Mouse (Mus musculus): ENCODE measurements at regions not wholly inside any gene's neighbourhood (a gene's known extent, or its start where the extent isn't known, plus 50 kb on each side); places are given as distances from the start of the nearest gene placed in this dataset.

GRCm38 (mm10) chr11:114199081-114199586, 132.3 kb upstream of the Sdk2 start:
- H3K4me2 ChIP-seq (ENCODE audit: low read depth, low read length): peak overlapping the region; percentile 28; the same call in 1 of the 2 replicates
- peak overlapping the region; percentile 75 for H3K27ac ChIP-seq (replicated peaks; ENCODE audit: low read depth, low read length)
- no peaks in the 10 kb centered on the region for H3K27me3 ChIP-seq (replicated peaks; ENCODE audit: control insufficient read depth, insufficient read depth, low read length)
- peaks cover 14% of the 10 kb centered on the region for H3K4me1 ChIP-seq (ENCODE audit: control insufficient read depth, insufficient read depth, low read length)
- peak overlapping the region; percentile 41; the same call in 1 of the 2 replicates for H3K9ac ChIP-seq (ENCODE audit: low read depth, low read length)
- no peaks in the 10 kb centered on the region for H3K36me3 ChIP-seq (ENCODE audit: control insufficient read depth, insufficient read depth, low read length)
- no peaks in the 10 kb centered on the region for H3K9me3 ChIP-seq (ENCODE audit: control insufficient read depth, low read length)
- DNase-seq (ENCODE audit: low spot score) (peak; percentile 52), ATAC-seq (ENCODE audit: low read depth) (no peak)
- WGBS: 62% methylated on average over 10 of the region's 10 CpGs
- H3K4me3 ChIP-seq (ENCODE audit: low read depth, low read length): 0 out of 2 replicates have a peak overlapping the region, but pooled peaks have one; percentile 7

- Histone ChIP-seq H3K9ac (ENCODE audit: low read depth, low read length) (peak overlapping the region; percentile 41; the same call in 1 of the 2 replicates), H3K4me1 (ENCODE audit: control insufficient read depth, insufficient read depth, low read length) (peaks cover 14% of the 10 kb centered on the region), H3K36me3 (ENCODE audit: control insufficient read depth, insufficient read depth, low read length) (no peaks in the 10 kb centered on the region), H3K9me3 (ENCODE audit: control insufficient read depth, low read length) (no peaks in the 10 kb centered on the region), H3K27ac (replicated peaks; ENCODE audit: low read depth, low read length) (peak overlapping the region; percentile 75), H3K4me3 (ENCODE audit: low read depth, low read length) (peak overlapping the region; percentile 7; the same call in 1 of the 2 replicates), H3K4me2 (ENCODE audit: low read depth, low read length) (peak overlapping the region; percentile 28; the same call in 1 of the 2 replicates), H3K27me3 (replicated peaks; ENCODE audit: control insufficient read depth, insufficient read depth, low read length) (no peaks in the 10 kb centered on the region)
- WGBS: 28% methylated on average over 15 of the region's 15 CpGs
- ATAC-seq (ENCODE audit: low read depth): peak; percentile 95
- DNase-seq (ENCODE audit: low spot score): peak; percentile 98
These were observed 131.6 kb upstream of the Sdk2 start for GRCm38 (mm10) chr11:114198317-114199032.

GRCm38 (mm10) chr11:114195291-114195690, 128.4 kb upstream of the Sdk2 start:
- H3K36me3 ChIP-seq (ENCODE audit: control insufficient read depth, insufficient read depth, low read length): no peaks in the 10 kb centered on the region
- no peak overlapping the region for H3K4me2 ChIP-seq (ENCODE audit: low read depth, low read length)
- no peak overlapping the region for H3K27ac ChIP-seq (replicated peaks; ENCODE audit: low read depth, low read length)
- 88% methylated on average over 2 of the region's 2 CpGs for WGBS
- ATAC-seq (ENCODE audit: low read depth) (no peak), DNase-seq (ENCODE audit: low spot score) (no peak)
- no peak overlapping the region for H3K9ac ChIP-seq (ENCODE audit: low read depth, low read length)
- peaks cover 8% of the 10 kb centered on the region; the same call in 1 of the 2 replicates for H3K9me3 ChIP-seq (ENCODE audit: control insufficient read depth, low read length)
- H3K27me3 ChIP-seq (replicated peaks; ENCODE audit: control insufficient read depth, insufficient read depth, low read length): no peaks in the 10 kb centered on the region
- H3K4me3 ChIP-seq (ENCODE audit: low read depth, low read length): no peak overlapping the region
- H3K4me1 ChIP-seq (ENCODE audit: control insufficient read depth, insufficient read depth, low read length): peaks cover 14% of the 10 kb centered on the region

GRCm38 (mm10) chr11:114194055-114194706, 127.3 kb upstream of the Sdk2 start:
- Histone ChIP-seq H3K9ac (ENCODE audit: low read depth, low read length) (no peak overlapping the region), H3K4me3 (ENCODE audit: low read depth, low read length) (no peak overlapping the region), H3K4me1 (ENCODE audit: control insufficient read depth, insufficient read depth, low read length) (peaks cover 8% of the 10 kb centered on the region), H3K4me2 (ENCODE audit: low read depth, low read length) (no peak overlapping the region), H3K36me3 (ENCODE audit: control insufficient read depth, insufficient read depth, low read length) (no peaks in the 10 kb centered on the region), H3K27ac (replicated peaks; ENCODE audit: low read depth, low read length) (no peak overlapping the region), H3K9me3 (ENCODE audit: control insufficient read depth, low read length) (peaks cover 13% of the 10 kb centered on the region; the same call in 1 of the 2 replicates), H3K27me3 (replicated peaks; ENCODE audit: control insufficient read depth, insufficient read depth, low read length) (no peaks in the 10 kb centered on the region)
- ATAC-seq (ENCODE audit: low read depth) (no peak), DNase-seq (ENCODE audit: low spot score) (peak; percentile 63)
- WGBS: 49% methylated on average over 16 of the region's 16 CpGs

- H3K4me3 ChIP-seq (ENCODE audit: low read depth, low read length): no peak overlapping the region
- WGBS: 81% methylated on average over 7 of the region's 7 CpGs
- H3K4me2 ChIP-seq (ENCODE audit: low read depth, low read length): no peak overlapping the region
- H3K9ac ChIP-seq (ENCODE audit: low read depth, low read length): no peak overlapping the region
- DNase-seq (ENCODE audit: low spot score) (no peak), ATAC-seq (ENCODE audit: low read depth) (no peak)
- no peak overlapping the region for H3K27ac ChIP-seq (replicated peaks; ENCODE audit: low read depth, low read length)
- H3K27me3 ChIP-seq (replicated peaks; ENCODE audit: control insufficient read depth, insufficient read depth, low read length): no peaks in the 10 kb centered on the region
- H3K9me3 ChIP-seq (ENCODE audit: control insufficient read depth, low read length): peaks cover 13% of the 10 kb centered on the region; the same call in 1 of the 2 replicates
- no peaks in the 10 kb centered on the region for H3K36me3 ChIP-seq (ENCODE audit: control insufficient read depth, insufficient read depth, low read length)
- no peaks in the 10 kb centered on the region; the same call in none of the 2 replicates for H3K4me1 ChIP-seq (ENCODE audit: control insufficient read depth, insufficient read depth, low read length)
These were observed 126.2 kb upstream of the Sdk2 start for GRCm38 (mm10) chr11:114193018-114193417.

- H3K4me2 ChIP-seq (ENCODE audit: low read depth, low read length): no peak overlapping the region
- no peaks in the 10 kb centered on the region for H3K36me3 ChIP-seq (ENCODE audit: control insufficient read depth, insufficient read depth, low read length)
- peaks cover 13% of the 10 kb centered on the region; the same call in 1 of the 2 replicates for H3K9me3 ChIP-seq (ENCODE audit: control insufficient read depth, low read length)
- 42% methylated on average over 5 of the region's 5 CpGs for WGBS
- H3K4me1 ChIP-seq (ENCODE audit: control insufficient read depth, insufficient read depth, low read length): no peaks in the 10 kb centered on the region; the same call in none of the 2 replicates
- H3K27ac ChIP-seq (replicated peaks; ENCODE audit: low read depth, low read length): no peak overlapping the region
- H3K4me3 ChIP-seq (ENCODE audit: low read depth, low read length): no peak overlapping the region
- DNase-seq (ENCODE audit: low spot score) (peak; percentile 33), ATAC-seq (ENCODE audit: low read depth) (no peak)
- no peak overlapping the region; the same call in 1 of the 2 replicates for H3K9ac ChIP-seq (ENCODE audit: low read depth, low read length)
- no peaks in the 10 kb centered on the region for H3K27me3 ChIP-seq (replicated peaks; ENCODE audit: control insufficient read depth, insufficient read depth, low read length)
These were observed 124.8 kb upstream of the Sdk2 start for GRCm38 (mm10) chr11:114191661-114192060.

GRCm38 (mm10) chr11:114184970-114185882, 118.4 kb upstream of the Sdk2 start:
- WGBS: 43% methylated on average over 18 of the region's 18 CpGs

GRCm38 (mm10) chr11:114184431-114184830, 117.6 kb upstream of the Sdk2 start:
- DNase-seq (ENCODE audit: low spot score): no peak
- Histone ChIP-seq H3K9ac (ENCODE audit: low read depth, low read length) (no peak overlapping the region), H3K9me3 (ENCODE audit: control insufficient read depth, low read length) (no peaks in the 10 kb centered on the region), H3K27me3 (replicated peaks; ENCODE audit: control insufficient read depth, insufficient read depth, low read length) (0 out of 2 replicates have a peak, but pooled peaks cover 6% of the 10 kb centered on the region), H3K36me3 (ENCODE audit: control insufficient read depth, insufficient read depth, low read length) (no peaks in the 10 kb centered on the region), H3K4me2 (ENCODE audit: low read depth, low read length) (no peak overlapping the region), H3K27ac (replicated peaks; ENCODE audit: low read depth, low read length) (no peak overlapping the region), H3K4me3 (ENCODE audit: low read depth, low read length) (no peak overlapping the region), H3K4me1 (ENCODE audit: control insufficient read depth, insufficient read depth, low read length) (no peaks in the 10 kb centered on the region)
- ATAC-seq (ENCODE audit: low read depth): no peak
- WGBS: 92% methylated on average over 5 of the region's 5 CpGs

More at GRCm38 (mm10) chr11:114184970-114185882, 118.4 kb upstream of the Sdk2 start:
- H3K4me3 ChIP-seq (ENCODE audit: low read depth, low read length): no peak overlapping the region
- H3K27ac ChIP-seq (replicated peaks; ENCODE audit: low read depth, low read length): no peak overlapping the region
- ATAC-seq (ENCODE audit: low read depth) (0 out of 2 replicates have a peak, but pooled peaks have one; percentile 38), DNase-seq (ENCODE audit: low spot score) (peak; percentile 64)
- H3K36me3 ChIP-seq (ENCODE audit: control insufficient read depth, insufficient read depth, low read length): no peaks in the 10 kb centered on the region
- peaks cover 4% of the 10 kb centered on the region; the same call in 1 of the 2 replicates for H3K9me3 ChIP-seq (ENCODE audit: control insufficient read depth, low read length)
- H3K9ac ChIP-seq (ENCODE audit: low read depth, low read length): no peak overlapping the region
- H3K27me3 ChIP-seq (replicated peaks; ENCODE audit: control insufficient read depth, insufficient read depth, low read length): 0 out of 2 replicates have a peak, but pooled peaks cover 6% of the 10 kb centered on the region
- no peaks in the 10 kb centered on the region for H3K4me1 ChIP-seq (ENCODE audit: control insufficient read depth, insufficient read depth, low read length)
- no peak overlapping the region for H3K4me2 ChIP-seq (ENCODE audit: low read depth, low read length)

Data from embryonic facial prominence, embryonic 14.5 days (tissue).